Mouse (Mus musculus) heart, adult 2 months (tissue): ENCODE data around the gene Gm21905. TPM values are rescaled to one million over a fixed set of nuclear protein-coding genes. Genes with fewer than 3 reads are reported as not detected.

Experiments
- DNase-seq, 2 experiments: peaks; one replicate each; pipeline ENCODE4 v3.0.0; 2021
- H3K27ac ChIP-seq: fragments of 200-600 bp; 2 replicates; pipeline ENCODE4 v1.8.1; 2022
- H3K27me3 ChIP-seq: fragments of 200-500 bp; 2 replicates; pipeline ENCODE4 v1.6.1; 2012; ENCODE audit warnings: mild to moderate bottlenecking, low read length, inconsistent platforms, mixed read lengths; ENCODE audit not compliant: control insufficient read depth, insufficient read depth
- H3K36me3 ChIP-seq: fragments of 200-500 bp; 2 replicates; pipeline ENCODE4 v1.6.1; 2012; ENCODE audit warnings: low read length, inconsistent platforms; ENCODE audit not compliant: control insufficient read depth, insufficient read depth
- H3K4me1 ChIP-seq: fragments of 200-500 bp; 2 replicates; pipeline ENCODE4 v1.6.1; 2011; ENCODE audit warnings: low read length; ENCODE audit not compliant: control insufficient read depth, insufficient read depth
- H3K4me3 ChIP-seq: fragments of 200-600 bp; 2 replicates; pipeline ENCODE4 v1.8.1; 2022
- H3K79me2 ChIP-seq: fragments of 200-500 bp; replicated peaks from 2 replicates; pipeline ENCODE4 v1.6.1; 2012; ENCODE audit warnings: mild to moderate bottlenecking, inconsistent platforms, low read length, moderate library complexity, mixed read lengths; ENCODE audit not compliant: control insufficient read depth, insufficient read depth
- H3K9ac ChIP-seq: fragments of 200-500 bp; 2 replicates; pipeline ENCODE4 v1.6.1; 2012; ENCODE audit warnings: low read depth, mild to moderate bottlenecking, control low read depth, inconsistent platforms, low read length, mixed read lengths
- CTCF ChIP-seq: fragments of 200-600 bp; IDR thresholded peaks from 2 replicates; pipeline ENCODE4 v1.8.1; 2022; ENCODE audit warnings: antibody characterized with exemption, mild to moderate bottlenecking, moderate library complexity
- EP300 ChIP-seq: fragments of 200-500 bp; IDR thresholded peaks from 2 replicates; pipeline ENCODE4 v1.6.1; 2011; ENCODE audit warnings: low read depth, low read length, control low read depth; ENCODE audit not compliant: insufficient read depth
- POLR2A ChIP-seq: fragments of 200-500 bp; IDR thresholded peaks from 2 replicates; pipeline ENCODE4 v1.6.1; 2011; ENCODE audit warnings: mild to moderate bottlenecking, low read depth, low read length, control low read depth; ENCODE audit not compliant: insufficient read depth
- WGBS: fragments of 180-500 bp; shearing (Covaris S2); methylation state at CpG from one replicate; pipeline ENCODE4 v1.1.7; 2018; 5-methylcytosine and 5-hydroxymethylcytosine counted together
- intact Hi-C: fragments of 180-260 bp; cut with DNase I; formaldehyde crosslinking; loops from one replicate; pipeline ENCODE4 v1.15.1; 2025
- polyA plus RNA-seq: library from polyadenylated mRNA; depleted of rRNA; stranded (reverse); fragments of >200 nt; gene quantifications from 2 replicates; pipeline ENCODE4 v1.2.3, GENCODE M21; 2012
- total RNA-seq, 2 experiments: library from RNA; stranded (reverse); gene quantifications; 2 replicates each; pipeline ENCODE4 v1.2.3; 2021

The Gm21905 gene
- total and polyA plus RNA-seq, 3 experiments: not detected

DNA sequence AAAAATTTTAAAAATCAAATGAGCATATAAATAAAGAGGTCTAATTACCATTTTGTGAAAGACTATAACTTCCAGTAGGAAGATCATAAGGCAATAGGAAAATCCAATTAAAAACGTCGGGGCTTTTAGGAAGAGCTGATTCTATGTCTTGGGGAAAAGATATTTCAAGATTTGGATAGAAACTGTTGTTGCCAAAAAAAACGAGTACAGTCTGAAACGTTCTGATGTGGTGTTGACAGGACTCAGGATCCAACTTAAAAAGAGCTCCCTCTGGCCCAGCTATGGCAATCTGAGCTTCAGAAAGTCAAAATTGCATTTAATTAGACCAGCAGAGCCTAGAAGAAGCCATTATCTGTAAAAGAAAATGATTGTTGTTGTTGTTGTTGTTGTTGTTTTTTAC is 7.9 kb upstream of the Gm21905 start:
- Histone ChIP-seq H3K27me3 (no peaks in the 10 kb centered on the region), H3K79me2 (no peaks in the 10 kb centered on the region), H3K9ac (no peak overlapping the region), H3K27ac (no peak overlapping the region), H3K4me1 (no peaks in the 10 kb centered on the region), H3K4me3 (no peak overlapping the region), H3K36me3 (no peaks in the 10 kb centered on the region)
- intact Hi-C loops: no loop called here
- WGBS: 46% methylated on average over 4 of the region's 4 CpGs
- TF ChIP-seq EP300 (no peak), CTCF (no peak), POLR2A (no peak)
- no peak for DNase-seq

DNA sequence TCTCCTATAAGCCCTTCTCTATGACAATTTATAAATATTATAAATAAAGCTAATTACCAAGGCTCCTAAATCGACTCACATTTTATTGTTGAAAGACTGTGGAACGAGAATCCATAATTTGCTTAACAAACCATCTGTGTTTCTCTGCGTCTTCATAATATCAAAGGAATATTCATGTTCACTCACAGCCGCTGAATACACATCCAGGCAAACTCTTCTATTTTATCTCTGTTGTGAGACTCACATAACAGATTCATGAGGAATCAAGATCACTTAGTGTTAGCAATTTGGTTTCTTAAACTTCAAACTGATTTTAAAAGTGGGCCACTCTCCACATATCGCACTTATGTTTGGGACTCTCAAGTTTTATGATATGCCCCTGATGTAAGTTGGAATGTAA is 1.9 kb upstream of the Gm21905 start:
- Histone ChIP-seq H3K9ac (no peak overlapping the region), H3K36me3 (no peaks in the 10 kb centered on the region), H3K27me3 (no peaks in the 10 kb centered on the region; the same call in 1 of the 2 replicates), H3K79me2 (no peaks in the 10 kb centered on the region), H3K27ac (no peak overlapping the region), H3K4me3 (no peak overlapping the region), H3K4me1 (peaks cover under 1% of the 10 kb centered on the region; the same call in 1 of the 2 replicates)
- intact Hi-C loops: no loop called here
- no peak for DNase-seq
- no peak for TF ChIP-seq EP300
- no peak for TF ChIP-seq CTCF
- no peak for TF ChIP-seq POLR2A
- 90% methylated on average over 5 of the region's 5 CpGs for WGBS

DNA sequence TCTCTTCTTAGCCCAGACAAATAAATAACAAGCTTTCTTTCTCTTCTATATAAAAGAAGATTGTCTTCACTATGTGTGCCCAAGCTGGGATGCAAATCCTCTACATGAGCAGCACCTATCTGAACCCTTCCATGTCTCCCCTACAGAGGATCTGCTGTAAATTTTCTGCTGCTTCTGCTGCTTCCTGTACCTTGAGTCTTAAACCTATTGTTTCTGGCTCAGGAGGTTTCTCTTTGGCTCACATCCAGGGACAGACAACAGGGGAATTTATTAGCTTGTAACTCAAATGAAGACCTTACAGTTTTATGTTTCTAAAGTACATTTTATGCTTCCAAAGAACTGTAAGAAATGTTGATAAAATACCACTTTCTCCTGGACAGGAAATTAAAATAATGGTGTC is 785 bp upstream of the Gm21905 start:
- Histone ChIP-seq H3K79me2 (no peaks in the 10 kb centered on the region), H3K9ac (no peak overlapping the region), H3K36me3 (no peaks in the 10 kb centered on the region), H3K27me3 (no peaks in the 10 kb centered on the region; the same call in 1 of the 2 replicates), H3K4me1 (peaks cover 2% of the 10 kb centered on the region; the same call in 1 of the 2 replicates), H3K27ac (no peak overlapping the region), H3K4me3 (no peak overlapping the region)
- TF ChIP-seq EP300 (no peak), CTCF (no peak), POLR2A (no peak)
- intact Hi-C loops: no loop called here
- no peak for DNase-seq

DNA sequence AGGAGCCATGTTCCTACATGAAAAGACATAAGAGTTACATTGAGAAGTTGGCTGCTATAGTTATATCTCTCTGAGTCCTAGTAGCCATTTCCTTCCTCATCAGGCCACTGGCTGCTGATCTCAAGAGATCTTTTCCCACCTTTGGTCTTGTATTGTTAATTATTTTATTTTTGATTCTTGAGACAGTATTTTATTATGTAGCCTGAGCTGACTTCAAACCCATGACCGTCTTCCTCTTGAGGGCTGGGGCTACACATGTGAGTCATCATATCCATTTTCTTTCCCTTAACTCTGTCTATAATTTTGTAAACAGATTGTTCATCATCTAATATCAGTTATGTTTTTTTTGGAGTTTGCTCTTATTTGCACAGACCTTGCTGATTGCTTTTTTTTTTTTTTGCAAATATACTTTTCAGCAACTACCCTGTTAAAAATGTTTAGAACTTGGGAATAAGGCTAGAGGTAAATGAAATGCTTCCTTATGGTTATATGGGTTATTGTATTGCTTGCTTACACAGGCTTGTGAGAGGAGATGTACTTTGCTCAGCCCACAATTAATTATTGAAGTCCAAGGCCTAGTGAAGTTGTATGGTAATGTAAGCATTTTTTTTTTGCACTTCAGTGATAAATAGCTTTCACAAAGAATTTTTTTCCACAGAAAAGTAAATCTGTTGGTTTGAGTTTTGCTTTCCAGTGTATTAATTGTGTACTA is 2.0 kb downstream of the Gm21905 start:
- H3K79me2 ChIP-seq: no peaks in the 10 kb centered on the region
- H3K4me1 ChIP-seq: peaks cover 2% of the 10 kb centered on the region; the same call in 1 of the 2 replicates
- no peak overlapping the region for H3K27ac ChIP-seq
- intact Hi-C loops: no loop called here
- H3K9ac ChIP-seq: no peak overlapping the region
- TF ChIP-seq CTCF: no peak
- TF ChIP-seq POLR2A: no peak
- no peak for TF ChIP-seq EP300
- H3K36me3 ChIP-seq: no peaks in the 10 kb centered on the region
- 61% methylated on average over 1 of the region's 1 CpGs for WGBS
- H3K4me3 ChIP-seq: no peak overlapping the region
- DNase-seq: no peak
- no peaks in the 10 kb centered on the region; the same call in 1 of the 2 replicates for H3K27me3 ChIP-seq

DNA sequence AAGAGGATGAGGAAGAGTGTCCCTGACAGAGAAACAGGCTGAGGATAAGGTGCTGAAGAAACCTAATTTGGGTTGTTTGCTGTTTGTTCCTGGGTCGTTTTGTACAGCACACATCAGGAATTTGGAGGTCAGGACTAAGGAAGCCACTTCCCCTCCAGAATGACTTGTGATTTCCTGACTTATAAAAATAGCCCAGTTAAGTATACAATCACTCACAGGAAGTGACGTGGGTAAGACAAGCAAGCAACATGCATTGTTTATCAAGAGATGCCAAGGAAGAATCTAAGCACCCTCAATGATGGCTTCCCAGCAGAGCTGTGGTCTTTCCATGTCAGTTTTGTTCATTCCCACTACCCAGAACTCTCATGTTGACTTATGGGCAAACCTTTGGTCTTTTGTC is 3.0 kb downstream of the Gm21905 start:
- H3K27me3 ChIP-seq: no peaks in the 10 kb centered on the region
- H3K9ac ChIP-seq: no peak overlapping the region
- no peak for TF ChIP-seq EP300
- TF ChIP-seq CTCF: no peak
- TF ChIP-seq POLR2A: no peak
- peak overlapping the region; percentile 57 for H3K27ac ChIP-seq
- no peaks in the 10 kb centered on the region for H3K79me2 ChIP-seq
- H3K4me3 ChIP-seq: no peak overlapping the region
- peaks cover 2% of the 10 kb centered on the region; the same call in 1 of the 2 replicates for H3K4me1 ChIP-seq
- intact Hi-C loops: no loop called here
- H3K36me3 ChIP-seq: no peaks in the 10 kb centered on the region
- 15% methylated on average over 2 of the region's 2 CpGs for WGBS
- DNase-seq: no peak

DNA sequence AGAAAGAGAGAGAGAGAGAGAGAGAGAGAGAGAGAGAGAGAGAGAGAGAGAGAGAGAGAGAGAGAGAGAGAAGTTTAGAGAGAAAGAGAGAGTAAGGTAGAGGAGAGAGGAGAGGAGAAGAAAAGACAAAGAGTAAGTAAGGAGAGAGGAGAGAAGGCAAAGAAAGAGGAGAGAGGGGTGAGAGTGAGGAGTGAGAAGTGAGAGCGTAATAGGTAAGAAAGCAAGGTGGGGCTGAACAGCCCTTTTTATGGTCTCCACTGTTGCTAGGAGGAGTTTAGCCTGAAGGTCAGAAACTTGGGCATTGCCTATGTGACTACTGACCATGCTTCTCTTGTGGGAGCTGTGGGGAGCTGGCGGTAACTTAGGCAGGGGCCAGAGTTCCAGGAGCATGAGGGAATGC is 4.9 kb downstream of the Gm21905 start, which contains the start of gene Gm5108:
Gene Gm5108, plus strand, starts transcription at position 301 of the 400 bp plus-strand sequence.
- H3K27me3 ChIP-seq: no peaks in the 10 kb centered on the region
- H3K9ac ChIP-seq: no peak within 1 kb of the TSS
- no peak within 1 kb of the TSS for H3K4me3 ChIP-seq
- H3K36me3 ChIP-seq: no peaks in the 10 kb centered on the region
- intact Hi-C loops: no loop called here
- no peak for TF ChIP-seq EP300
- TF ChIP-seq CTCF: no peak
- no peak for TF ChIP-seq POLR2A
- H3K27ac ChIP-seq: no peak within 1 kb of the TSS
- 89% methylated on average over 2 of the region's 2 CpGs for WGBS
- peaks cover 2% of the 10 kb centered on the region; the same call in 1 of the 2 replicates for H3K4me1 ChIP-seq
- no peaks in the 10 kb centered on the region for H3K79me2 ChIP-seq
- no peak for DNase-seq
